Mouse (Mus musculus) bone marrow, adult 2 months (tissue): ENCODE data around the gene Tial1.

Experiments used
- CTCF ChIP-seq: fragments of 200-500 bp; IDR thresholded peaks from 2 replicates; pipeline ENCODE4 v1.5.1; 2011; ENCODE audit warnings: low read length, control low read depth; ENCODE audit not compliant: control insufficient read depth, insufficient read depth
- POLR2A ChIP-seq: fragments of 200-500 bp; IDR thresholded peaks from 2 replicates; pipeline ENCODE4 v1.6.1; 2011; ENCODE audit warnings: low read depth, mild to moderate bottlenecking, control low read depth, low read length, borderline replicate concordance; ENCODE audit not compliant: control insufficient read depth

DNA sequence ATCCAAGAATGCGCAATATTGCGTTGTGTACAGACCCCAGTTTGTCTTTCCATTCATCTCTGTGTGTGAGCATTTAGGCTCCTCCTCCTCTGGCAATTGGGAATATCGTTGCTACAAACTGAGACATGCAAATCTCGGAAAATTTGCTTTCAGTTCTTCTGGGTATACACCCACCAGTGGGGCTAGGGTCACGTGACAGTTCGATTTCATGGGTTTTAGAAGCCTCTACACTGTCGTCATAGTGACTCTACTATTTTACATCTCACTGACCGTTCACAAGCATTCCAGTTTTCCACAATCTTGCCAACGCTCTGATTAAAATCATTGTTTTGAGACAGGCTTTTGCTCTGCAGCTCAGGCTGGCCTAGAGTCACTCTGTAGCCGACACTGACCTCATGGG lies 28.9 kb downstream of the Tial1 start:
- TF ChIP-seq CTCF (no peak), POLR2A (no peak)
